Mouse (Mus musculus) G1E (cell line): ENCODE measurements around the gene Rps6ka5. TPM values are rescaled to one million over a fixed set of nuclear protein-coding genes. Genes with fewer than 3 reads are reported as not detected.

ENCODE experiments used
- ATAC-seq: 2 replicates; pipeline ENCODE4 v1.8.0; 2016; ENCODE audit warnings: mild to moderate bottlenecking; ENCODE audit not compliant: insufficient number of reproducible peaks, poor library complexity, low FRiP score, severe bottlenecking; ENCODE audit errors: extremely low read depth
- DNase-seq: peaks from one replicate; pipeline ENCODE4 v3.0.0; 2012; ENCODE audit warnings: low spot score
- H3K27me3 ChIP-seq: 2 replicates; pipeline ENCODE4 v1.6.1; 2012; ENCODE audit warnings: mild to moderate bottlenecking, low read length, inconsistent platforms; ENCODE audit not compliant: insufficient read depth
- H3K36me3 ChIP-seq: replicated peaks from 2 replicates; pipeline ENCODE3; 2012; ENCODE audit warnings: mild to moderate bottlenecking, inconsistent platforms
- H3K4me1 ChIP-seq: 2 replicates; pipeline ENCODE4 v1.6.1; 2012; ENCODE audit warnings: low read depth, low read length, inconsistent platforms, mixed read lengths; ENCODE audit not compliant: insufficient read depth
- H3K4me3 ChIP-seq: 2 replicates; pipeline ENCODE4 v1.5.1; 2012; ENCODE audit warnings: low read depth, mild to moderate bottlenecking, inconsistent platforms, low read length, moderate library complexity, mixed read lengths
- H3K9me3 ChIP-seq: replicated peaks from 2 replicates; pipeline ENCODE4 v1.6.1; 2012; ENCODE audit warnings: inconsistent platforms
- CTCF ChIP-seq: IDR thresholded peaks from 2 replicates; pipeline ENCODE4 v1.5.1; 2012; ENCODE audit warnings: low read depth, low read length, inconsistent platforms, mixed read lengths
- GATA1 ChIP-seq: IDR thresholded peaks from 2 replicates; pipeline ENCODE4 v1.6.1; 2012; ENCODE audit warnings: borderline replicate concordance, low read length, inconsistent platforms, mixed read lengths
- GATA2 ChIP-seq: IDR thresholded peaks from 2 replicates; pipeline ENCODE4 v1.6.1; 2012; ENCODE audit warnings: low read depth, low read length, inconsistent platforms, borderline replicate concordance
- POLR2AphosphoS5 ChIP-seq: IDR thresholded peaks from 2 replicates; pipeline ENCODE4 v1.6.1; 2012; ENCODE audit warnings: low read depth, low read length, inconsistent platforms; ENCODE audit not compliant: insufficient replicate concordance
- TAL1 ChIP-seq: conservative IDR thresholded peaks from 2 replicates; pipeline ENCODE4 v1.6.1; 2012; ENCODE audit warnings: low read depth, low read length, inconsistent platforms, mixed read lengths
- polyA plus RNA-seq: library from polyadenylated mRNA; stranded (reverse); fragments of >175 nt; gene quantifications from 2 replicates; pipeline ENCODE4 v1.2.3, GENCODE M21; 2012
- total RNA-seq, 2 experiments: library from RNA; stranded (forward) in 1 of 2; stranded (reverse) in 1 of 2; fragments of 200-1000 nt in 1 of 2; fragments of >200 nt in 1 of 2; fragmentation: Nextera tagmentation in 1 of 2; gene quantifications; 2 replicates each; pipeline ENCODE4 v1.2.3; 2014 to 2017

Rps6ka5 gene
- total and polyA plus RNA-seq, 3 experiments: 12.6 to 52.2 (median 41.5) TPM

DNA sequence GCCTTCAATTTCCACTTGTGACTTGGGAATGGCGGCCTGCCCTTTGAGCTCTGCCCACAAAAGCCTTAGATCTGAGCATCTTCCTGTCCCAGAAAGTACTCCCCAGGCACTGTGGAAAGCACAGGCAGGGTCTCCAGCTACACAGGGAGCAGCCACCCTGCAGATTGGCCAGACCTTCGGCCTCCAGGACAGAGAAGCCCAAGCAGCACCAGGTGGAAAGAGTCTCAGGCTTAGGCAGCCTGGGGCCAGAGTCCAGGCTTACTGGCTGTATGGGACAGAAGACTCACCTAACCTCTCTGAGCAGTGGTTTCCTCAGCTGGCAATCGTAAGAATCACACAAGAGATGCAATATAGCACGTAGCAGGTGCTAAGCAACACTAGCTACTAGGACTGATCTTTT, 223.1 kb downstream of the Rps6ka5 start:
- Histone ChIP-seq H3K36me3 (peaks cover 16% of the 10 kb centered on the region), H3K9me3 (no peaks in the 10 kb centered on the region), H3K4me3 (no peak overlapping the region), H3K27me3 (peaks cover 14% of the 10 kb centered on the region), H3K4me1 (peaks cover 40% of the 10 kb centered on the region)
- TF ChIP-seq GATA2 (no peak), TAL1 (no peak), POLR2AphosphoS5 (no peak), CTCF (no peak), GATA1 (no peak)
- no peak for ATAC-seq
- no peak for DNase-seq

DNA sequence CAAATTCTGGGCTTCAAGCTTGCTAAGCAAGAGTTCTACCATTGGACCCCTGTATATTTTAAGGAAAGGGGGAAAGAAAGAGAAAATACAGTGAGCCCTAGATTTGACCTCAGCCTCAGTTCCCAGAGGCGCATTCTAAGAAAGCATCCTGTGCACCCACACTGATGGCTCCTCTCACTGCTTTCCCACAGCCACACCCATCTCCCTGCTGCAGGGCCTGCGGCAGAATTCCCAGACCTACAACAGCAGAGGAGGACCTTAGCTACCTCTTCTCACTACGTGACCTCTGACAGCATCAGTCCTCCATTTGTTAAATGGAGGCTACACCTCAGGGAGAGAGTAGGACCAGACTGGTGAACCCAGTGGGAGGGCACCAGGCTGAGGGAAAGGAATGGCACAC, 224.2 kb downstream of the Rps6ka5 start:
- no peak for DNase-seq
- Histone ChIP-seq H3K9me3 (no peaks in the 10 kb centered on the region), H3K4me1 (peaks cover 38% of the 10 kb centered on the region), H3K27me3 (peaks cover 14% of the 10 kb centered on the region), H3K36me3 (peaks cover 18% of the 10 kb centered on the region), H3K4me3 (no peak overlapping the region)
- ATAC-seq: no peak
- TF ChIP-seq GATA1: no peak
- TF ChIP-seq GATA2: no peak
- no peak for TF ChIP-seq CTCF
- no peak for TF ChIP-seq TAL1
- TF ChIP-seq POLR2AphosphoS5: no peak

DNA sequence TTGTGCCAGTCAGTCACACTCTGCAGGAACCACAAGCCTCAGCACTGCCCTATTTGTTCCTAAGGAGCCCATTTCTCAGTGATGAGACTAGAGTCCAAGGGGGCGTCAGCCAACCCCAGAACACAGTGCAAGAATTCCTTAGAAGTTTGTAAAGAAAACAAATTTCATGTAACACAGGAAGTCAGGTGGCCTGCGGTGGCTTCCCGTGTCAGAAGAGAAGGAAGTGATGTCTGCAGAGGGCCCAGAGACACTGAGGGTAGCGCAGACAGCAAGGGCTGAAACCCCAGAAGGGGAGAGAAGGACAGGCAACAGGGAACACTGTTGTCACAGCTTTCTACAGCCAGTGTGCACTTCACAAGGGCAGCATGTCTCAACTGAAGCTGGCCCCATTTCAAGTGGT, 225.5 kb downstream of the Rps6ka5 start:
- Histone ChIP-seq H3K4me3 (no peak overlapping the region), H3K4me1 (peaks cover 33% of the 10 kb centered on the region), H3K36me3 (peaks cover 22% of the 10 kb centered on the region), H3K27me3 (peaks cover 15% of the 10 kb centered on the region), H3K9me3 (no peaks in the 10 kb centered on the region)
- ATAC-seq: no peak
- no peak for DNase-seq
- TF ChIP-seq POLR2AphosphoS5 (no peak), GATA2 (no peak), TAL1 (no peak), CTCF (no peak), GATA1 (no peak)

DNA sequence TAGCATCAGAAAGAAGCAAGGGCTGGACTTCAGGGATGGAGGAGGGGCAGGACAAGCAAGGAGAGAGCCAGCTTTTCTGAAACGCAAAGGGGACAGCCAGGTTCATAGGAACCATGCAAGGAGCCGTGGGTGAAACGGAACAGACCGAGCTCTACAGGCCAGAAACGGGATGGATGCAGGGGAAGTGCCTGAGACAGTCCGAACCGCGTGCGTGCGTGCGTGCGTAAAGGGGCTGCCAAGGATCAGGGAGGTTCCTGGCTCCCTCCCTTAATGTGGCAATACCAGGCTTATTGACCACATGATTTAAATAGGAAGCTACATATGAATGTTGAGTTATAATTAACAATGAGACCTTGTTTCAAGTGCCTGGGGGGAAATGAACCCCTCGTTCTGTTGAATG, 227.3 kb downstream of the Rps6ka5 start:
- DNase-seq (no peak), ATAC-seq (no peak)

More for the DNA sequence above, 227.3 kb downstream of the Rps6ka5 start:
- Histone ChIP-seq H3K9me3 (no peaks in the 10 kb centered on the region), H3K4me1 (peaks cover 19% of the 10 kb centered on the region), H3K4me3 (no peak overlapping the region), H3K27me3 (peaks cover 16% of the 10 kb centered on the region), H3K36me3 (peaks cover 31% of the 10 kb centered on the region)
- TF ChIP-seq CTCF (no peak), TAL1 (no peak), POLR2AphosphoS5 (no peak), GATA2 (no peak), GATA1 (no peak)

Other genes starting within 250 kb of the Rps6ka5 start
- gene Ttc7b, start 206.2 kb downstream of the Rps6ka5 start, total RNA-seq (2014; fragmentation: Nextera tagmentation): 27.1 and 33.9 TPM in 2 replicates
- gene Ttc7b, start 206.2 kb downstream of the Rps6ka5 start, total RNA-seq (2017): 25.4 and 26.8 TPM in 2 replicates
- gene Ttc7b, start 206.2 kb downstream of the Rps6ka5 start, polyA plus RNA-seq: 21.1 and 24.2 TPM in 2 replicates
- gene Dglucy, start 52.1 kb upstream of the Rps6ka5 start, total RNA-seq (2014; fragmentation: Nextera tagmentation): not detected in 2 replicates
- gene Dglucy, start 52.1 kb upstream of the Rps6ka5 start, total RNA-seq (2017): 0.12 and 0.27 TPM in 2 replicates
- gene Dglucy, start 52.1 kb upstream of the Rps6ka5 start, polyA plus RNA-seq: 0.06 and 0.09 TPM in 2 replicates
- gene Gpr68, start 181.2 kb upstream of the Rps6ka5 start, total RNA-seq (2014; fragmentation: Nextera tagmentation): not detected in 2 replicates
- gene Gpr68, start 181.2 kb upstream of the Rps6ka5 start, total RNA-seq (2017): 0.11 and 0.17 TPM in 2 replicates
- gene Gpr68, start 181.2 kb upstream of the Rps6ka5 start, polyA plus RNA-seq: not detected in 2 replicates